Mouse (Mus musculus): ENCODE data around the gene Hnrnpl.

Hnrnpl gene

DNA sequence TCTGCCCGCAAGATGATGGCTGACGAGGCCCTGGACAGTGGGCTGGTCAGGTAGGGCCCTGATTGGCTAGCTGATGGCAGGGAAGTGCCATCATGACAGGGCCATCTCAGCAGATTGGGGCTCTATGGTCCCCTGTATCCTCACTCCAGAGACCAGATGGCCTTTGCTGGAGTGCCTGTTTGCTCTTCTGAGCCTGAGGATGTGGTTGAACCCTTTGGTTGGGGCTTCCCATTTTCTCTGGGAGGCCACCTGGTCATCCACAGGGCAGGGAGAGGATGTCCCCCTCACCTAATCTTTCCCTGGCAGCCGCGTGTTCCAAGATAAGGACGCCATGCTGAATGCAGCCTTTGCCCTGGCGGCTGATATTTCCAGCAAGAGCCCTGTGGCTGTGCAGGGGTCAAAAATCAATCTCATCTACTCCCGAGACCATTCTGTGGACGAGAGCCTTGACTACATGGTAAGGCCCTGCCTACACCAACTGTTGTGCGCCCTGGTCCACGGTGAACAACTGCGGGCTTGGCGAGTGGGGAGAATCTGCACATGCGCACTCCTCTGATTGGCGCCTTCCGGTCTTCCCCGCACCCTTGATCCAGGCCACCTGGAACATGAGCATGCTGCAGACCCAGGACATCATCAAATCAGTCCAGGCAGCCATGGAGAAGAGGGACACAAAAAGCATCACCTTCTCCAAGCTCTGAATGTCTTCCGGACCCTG, 23.2 kb downstream of the Hnrnpl start:
- no peak for DNase-seq

DNA sequence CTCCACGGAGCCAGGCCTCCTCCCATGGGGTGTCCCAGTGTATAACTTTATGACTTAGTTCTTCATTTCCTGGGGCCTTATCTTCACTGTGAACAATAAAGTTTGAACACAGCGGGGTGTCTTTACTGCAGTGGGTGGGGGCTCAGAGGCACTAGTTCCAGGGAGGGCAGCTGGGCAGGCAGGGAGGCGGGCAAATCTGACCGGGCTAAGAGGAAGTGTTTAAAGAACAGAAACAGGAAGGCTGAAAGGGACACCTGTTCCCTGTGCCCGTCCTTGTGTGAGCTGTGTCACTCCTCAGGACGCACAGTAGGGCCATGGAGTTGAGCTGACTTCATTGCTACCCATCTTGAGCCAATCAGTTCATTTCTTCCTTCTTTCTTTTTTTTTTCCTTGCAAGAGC, 23.8 kb downstream of the Hnrnpl start:
- DNase-seq, result no peak

DNA sequence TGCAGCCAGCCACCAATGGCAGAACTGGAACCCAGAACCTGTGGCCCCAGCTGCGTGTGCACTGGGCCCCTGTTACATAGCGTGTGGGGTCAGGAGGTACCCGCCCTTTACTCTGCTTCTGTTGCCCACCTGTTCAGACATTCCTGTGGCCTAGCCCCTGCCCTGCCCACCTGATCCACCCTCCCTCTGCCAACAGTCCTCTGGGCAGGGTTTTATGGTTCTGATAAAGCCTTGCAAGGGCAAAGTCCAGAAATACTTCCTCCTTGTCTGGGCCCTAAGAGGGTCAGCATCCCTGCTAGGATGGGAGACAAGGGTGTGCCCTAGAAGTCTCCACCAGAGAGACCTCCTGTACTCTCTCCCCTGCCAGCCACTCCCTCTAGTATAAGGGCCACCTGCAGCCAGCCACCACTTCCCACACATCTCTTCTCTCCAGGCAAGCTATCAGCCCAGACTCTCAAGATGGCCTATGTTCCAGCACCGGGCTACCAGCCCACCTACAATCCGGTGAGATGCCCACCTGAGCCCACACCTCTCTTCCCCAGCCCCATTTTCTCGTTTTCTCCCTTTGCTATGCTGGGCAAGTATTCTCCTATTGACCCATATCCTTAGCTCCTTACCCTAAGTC, 25.5 kb downstream of the Hnrnpl start, which contains the start of gene Lgals4:
Gene Lgals4, plus strand, starts transcription at position 132 of the 625 bp plus-strand sequence.
- no peak for DNase-seq

DNA sequence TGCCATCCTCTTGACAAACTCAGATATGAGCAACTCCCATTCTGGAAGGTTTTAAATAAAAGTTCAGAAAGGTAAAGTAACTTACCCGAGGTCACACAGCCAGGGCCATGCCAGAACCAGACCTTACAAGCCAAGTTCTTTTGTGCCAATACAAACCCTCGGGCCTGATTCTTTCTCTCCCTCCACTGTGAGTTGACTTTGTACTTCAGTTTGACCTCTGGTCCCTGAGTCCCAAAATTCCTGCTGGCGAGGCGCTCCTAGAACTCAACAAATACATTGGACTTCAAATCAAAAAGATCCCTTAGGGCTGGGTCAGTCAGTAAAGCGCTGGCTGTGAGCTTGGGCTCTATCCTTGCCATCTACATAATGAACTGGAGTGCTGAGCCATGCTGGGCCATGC, 28.6 kb downstream of the Hnrnpl start:
- DNase-seq, result no peak

DNA sequence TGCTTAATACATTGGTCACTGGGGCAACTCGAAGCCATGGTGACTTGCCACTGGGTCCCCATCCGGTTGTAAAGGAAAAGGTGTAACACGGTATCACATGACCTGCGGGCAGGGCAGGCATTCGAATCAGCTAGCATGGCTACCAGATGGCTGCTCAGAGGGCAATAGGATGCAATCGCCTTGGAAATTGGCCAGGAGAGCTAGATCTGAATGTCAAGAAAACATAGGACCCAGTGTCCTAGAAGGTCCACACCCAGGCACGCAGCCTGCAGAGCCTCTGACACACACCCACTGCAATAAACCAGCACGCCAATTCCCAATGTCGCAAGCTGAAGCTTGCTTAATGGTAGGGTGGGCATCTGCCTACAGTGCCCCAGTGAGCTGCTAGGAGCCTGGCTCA, 30.0 kb downstream of the Hnrnpl start:
- no peak for DNase-seq

DNA sequence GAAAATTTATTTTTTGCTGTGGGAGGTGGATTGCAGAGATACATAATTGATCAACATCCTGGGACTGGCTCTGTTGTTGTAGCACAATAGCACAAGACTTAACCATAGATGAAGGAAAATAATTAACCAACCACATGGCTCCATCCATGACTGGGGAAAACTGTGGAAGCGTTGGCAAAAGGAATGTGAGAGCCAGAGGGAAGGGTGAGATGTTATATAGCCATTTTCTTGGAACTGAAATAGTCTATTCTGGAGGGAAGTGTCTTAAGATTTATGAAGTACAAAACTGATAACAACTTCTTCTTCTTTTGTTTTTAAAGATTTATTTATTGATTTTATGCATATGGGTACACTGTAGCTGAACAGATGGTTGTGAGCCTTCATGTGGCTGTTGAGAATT, 38.9 kb downstream of the Hnrnpl start:
- no peak for DNase-seq

DNA sequence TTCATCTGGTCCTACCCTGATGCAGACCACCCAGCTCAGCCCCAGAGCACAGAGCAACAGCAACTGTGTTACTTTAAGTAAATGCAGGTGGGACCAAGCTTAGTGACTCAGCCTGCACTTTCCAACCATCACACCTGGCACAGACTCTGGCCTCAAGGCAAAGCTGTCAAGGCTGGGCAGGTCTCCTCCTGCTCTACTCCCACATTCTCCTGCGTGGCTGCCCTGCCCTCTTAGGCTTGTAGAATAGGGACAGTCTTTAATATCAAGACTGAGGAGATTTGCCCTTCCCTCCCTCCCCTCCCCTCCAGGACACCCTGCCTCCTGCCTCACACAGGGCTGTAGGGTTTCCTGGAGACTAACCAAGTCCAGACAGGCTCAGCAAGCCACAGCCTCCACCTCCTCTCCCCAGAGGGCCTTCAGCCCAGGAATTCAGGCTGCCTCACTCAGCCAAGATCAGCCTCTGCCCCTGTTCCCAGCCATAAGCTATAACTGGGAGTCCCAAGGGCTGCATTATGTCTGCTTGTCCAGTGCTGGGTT, 41.4 kb downstream of the Hnrnpl start:
- DNase-seq, result no peak

DNA sequence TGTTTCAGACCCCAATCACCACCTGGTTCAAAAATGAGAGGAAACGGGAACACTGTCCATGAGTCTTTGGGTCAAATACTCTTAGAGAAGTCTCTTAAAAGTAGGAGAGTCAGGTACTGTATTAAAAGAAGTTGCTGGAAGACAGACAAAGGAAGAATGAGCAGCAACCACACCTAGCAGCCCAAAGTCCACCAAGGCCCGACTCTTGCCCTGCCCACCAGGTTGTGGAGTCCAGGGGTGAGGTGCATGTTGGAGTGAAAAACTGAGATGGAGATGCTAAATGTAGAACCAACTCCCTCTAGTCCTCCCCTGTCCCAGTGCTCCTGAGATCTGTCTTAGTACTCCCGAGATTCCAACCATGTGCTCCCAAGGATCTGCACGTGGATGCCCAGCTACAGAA, 42.3 kb downstream of the Hnrnpl start:
- DNase-seq, result no peak

DNA sequence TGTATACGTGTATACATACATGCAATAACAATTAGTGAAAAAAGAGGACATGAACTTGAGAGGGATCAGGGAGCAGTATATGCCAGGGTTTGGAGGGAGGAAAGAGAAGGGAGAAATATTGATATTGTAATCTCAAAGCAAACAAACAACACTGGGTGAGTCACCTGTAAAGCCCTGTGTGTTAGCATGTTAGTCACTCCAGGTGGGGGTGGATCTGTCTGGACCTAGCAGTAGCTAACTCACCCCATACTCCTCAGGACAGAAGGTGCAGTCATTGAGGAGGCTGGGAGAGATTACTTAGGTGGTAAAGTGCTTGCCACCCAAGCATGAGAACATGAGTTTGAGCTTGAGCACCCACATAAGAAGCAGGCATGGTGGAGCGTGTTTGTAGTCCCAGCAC, 51.6 kb downstream of the Hnrnpl start:
- DNase-seq, result no peak

DNA sequence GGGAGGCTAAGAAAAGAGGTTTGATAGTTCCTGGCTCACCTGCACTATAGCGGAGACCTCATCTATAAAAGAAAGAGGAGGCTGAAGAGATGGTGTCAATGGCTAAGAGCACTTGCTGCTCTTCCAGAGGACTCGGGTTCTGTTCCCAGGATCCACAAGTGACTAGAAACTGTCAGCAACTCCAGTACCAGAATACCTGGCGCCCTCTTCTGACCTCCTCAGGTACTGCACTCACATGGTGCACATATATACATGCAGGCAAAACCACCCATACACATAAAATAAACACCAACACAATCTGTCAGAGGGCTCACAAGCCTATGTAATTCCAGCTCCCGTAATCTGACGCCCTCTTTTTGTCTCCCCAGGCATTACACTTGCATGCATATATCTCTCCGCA, 52.6 kb downstream of the Hnrnpl start:
- DNase-seq, result no peak

DNA sequence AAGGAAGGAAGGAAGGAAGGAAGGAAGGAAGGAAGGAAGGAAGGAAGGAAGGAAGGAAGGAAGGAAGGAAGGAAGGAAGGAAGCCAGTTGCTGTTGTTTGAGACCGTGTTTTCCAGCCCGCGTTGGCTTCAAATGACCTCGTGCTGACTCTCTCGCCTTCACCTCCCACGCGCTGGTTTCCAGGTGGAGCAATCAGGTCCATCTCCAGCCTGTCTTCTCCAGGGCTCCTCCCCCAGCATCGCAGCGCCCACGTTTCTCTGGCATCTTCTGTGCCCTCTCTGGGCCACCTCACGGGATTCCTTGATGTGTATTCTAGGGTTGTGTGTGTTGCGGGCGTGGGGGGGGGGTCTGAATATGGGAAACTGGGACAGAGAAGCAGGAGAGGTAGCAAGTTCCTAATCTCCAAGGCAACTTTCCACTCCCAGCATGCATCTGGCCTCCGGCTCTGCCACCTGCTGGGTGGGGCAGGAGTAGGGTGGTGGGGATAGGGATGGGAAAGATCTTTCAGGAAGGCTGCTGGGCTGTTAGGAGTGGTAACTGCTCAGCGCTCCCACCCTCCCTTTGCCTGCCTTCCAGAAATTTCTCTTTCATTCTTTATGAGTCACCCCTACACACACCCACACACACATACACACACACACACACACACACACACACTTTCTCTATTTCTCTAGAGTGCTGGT, 54.6 kb downstream of the Hnrnpl start:
- DNase-seq, result no peak

DNA sequence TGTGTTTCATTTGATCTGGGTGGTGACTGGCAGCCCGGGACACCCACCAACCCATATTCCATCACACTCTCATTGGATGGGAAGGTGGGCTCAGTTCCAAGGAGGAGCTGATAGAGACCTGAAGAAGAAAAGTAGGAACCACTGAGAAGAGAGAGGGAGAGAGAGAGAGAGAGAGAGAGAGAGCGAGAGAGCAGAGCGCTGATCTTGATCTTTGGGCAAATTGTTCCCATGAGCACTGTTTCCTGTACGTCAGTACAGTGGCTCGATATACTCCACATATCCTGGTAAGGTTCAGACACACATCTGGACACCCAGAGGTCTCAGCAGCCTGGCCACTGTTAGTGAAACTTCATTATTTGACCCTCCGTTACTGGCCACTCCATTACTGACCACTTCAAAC, 55.2 kb downstream of the Hnrnpl start, which contains the start of gene Lgals7:
Gene Lgals7, plus strand, starts transcription at position 314 of the 400 bp plus-strand sequence.
- DNase-seq, result no peak

DNA sequence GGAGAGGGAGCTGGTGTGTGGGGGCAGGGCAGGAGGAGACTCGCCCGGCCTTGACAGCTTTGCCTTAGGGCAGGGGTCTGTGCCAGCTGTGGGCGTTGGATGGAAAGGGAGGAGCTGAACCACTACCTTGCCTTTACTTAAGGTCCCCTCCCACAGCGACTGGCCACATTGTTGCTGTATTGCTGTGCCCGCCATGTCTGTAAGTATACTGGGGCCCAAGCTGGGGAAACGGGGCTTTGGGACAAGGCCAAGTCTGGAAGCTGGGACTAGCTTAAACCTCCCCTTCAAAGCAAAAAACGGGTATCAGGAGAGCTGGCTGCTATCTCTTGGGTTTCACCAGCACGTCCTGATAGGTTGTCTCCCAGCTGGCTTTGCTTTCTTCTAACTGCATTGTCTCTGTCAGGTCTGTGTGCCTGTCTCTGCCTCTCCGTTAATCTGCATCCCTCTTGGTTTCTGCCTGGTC, 56.0 kb downstream of the Hnrnpl start:
- no peak for DNase-seq

DNA sequence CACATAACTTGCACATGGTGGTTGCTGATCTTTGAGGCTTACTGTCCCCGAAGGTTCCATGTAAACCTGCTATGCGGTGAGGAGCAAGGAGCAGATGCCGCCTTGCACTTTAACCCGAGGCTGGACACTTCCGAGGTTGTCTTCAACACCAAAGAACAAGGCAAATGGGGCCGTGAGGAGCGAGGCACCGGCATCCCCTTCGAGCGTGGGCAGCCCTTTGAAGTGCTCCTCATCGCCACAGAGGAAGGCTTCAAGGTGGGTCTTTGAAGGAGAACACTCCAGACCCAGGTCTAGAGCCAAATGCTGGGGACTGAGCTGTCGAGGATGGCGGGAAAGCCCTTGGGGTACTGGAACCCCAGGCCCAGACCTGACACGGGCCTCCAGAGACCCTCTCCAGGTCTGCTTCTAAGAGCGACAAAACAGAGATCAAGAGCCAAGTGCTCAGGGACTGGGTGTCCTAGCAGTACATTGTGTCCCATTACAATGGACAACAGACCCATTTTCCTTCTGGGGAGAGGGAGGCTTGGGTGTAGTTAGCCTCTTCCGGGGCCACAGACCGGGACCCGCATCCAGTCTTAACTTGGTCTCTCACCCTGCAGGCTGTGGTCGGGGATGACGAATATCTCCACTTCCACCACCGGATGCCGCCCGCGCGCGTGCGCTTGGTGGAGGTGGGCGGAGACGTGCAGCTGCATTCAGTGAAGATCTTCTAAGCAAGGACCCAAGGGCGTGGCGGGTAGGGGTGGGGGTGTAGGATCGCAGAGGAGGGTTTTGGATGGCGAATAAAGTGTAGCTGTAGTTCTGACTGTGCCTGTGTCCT, 57.4 kb downstream of the Hnrnpl start:
- peak; percentile 99 for DNase-seq

DNA sequence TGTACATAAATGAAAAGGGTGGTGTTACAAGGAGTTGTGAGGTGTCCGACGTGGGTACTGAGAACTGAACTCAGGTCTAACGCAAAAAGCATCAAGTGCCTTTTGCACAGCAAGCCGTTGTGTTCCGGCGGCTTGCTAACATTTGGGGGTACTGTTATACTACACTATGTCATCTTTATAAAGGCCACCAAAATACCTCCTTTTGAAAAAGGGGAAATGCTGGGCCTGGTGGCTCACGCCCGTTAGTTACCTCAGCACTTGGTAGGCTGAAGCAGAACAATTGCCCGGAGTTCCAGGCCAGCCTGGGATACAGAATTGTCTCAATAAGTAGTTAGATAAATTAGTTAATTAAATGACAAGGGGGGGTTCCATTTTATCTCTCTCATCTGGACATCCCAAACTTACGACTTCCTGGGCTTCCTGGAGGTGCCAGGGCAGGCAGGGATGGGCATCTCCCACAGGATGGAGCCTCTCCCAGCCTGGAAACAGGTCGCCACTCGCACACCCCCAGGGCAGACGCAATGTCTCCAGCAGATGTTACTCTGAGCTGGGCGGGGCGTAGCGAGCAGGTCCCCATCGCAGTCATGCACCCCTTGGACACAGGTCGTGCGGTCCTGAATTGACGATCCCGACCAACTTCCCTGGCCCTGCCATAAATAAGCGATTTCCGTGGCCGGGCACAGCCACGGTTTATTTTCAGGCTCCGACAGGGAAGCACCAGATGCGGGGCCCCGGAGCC, 58.6 kb downstream of the Hnrnpl start:
- DNase-seq, result no peak

DNA sequence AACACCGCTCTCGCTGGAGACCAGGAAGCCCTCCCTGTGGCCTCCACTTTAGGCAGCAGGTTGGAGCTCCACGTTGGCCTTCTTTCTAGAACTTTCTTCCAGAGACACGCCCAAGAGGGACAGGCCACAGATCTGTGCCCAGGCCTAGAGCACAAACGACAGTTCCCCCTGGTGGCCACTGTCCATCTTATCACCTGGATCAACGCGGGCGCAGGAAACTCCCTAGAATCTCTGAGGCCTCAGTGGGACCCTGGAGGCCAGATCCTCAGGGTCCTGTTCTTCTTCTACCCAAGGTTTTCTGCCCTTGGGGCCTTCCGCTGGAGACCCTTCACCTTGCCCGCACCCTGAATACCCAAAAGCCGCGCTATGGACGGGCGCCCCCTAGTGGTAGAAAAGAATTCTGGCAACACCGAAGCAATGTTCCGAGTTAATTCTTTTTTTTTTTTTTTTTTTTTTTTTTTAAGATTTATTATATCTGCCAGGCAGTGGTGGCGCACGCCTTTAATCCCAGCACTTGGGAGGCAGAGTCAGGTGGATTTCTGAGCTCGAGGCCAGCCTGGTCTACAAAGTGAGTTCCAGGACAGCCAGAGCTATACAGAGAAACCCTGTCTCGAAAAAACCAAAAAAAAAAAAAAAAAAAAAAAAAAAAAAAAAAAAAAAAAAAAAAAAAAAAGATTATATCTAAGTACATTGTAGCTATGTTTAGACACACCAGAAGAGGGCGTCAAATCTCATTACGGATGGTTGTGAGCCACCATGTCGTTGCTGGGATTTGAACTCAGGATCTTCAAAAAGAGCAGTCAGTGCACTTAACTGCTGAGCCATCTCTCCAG, 59.4 kb downstream of the Hnrnpl start:
- peak; percentile 85 for DNase-seq

DNA sequence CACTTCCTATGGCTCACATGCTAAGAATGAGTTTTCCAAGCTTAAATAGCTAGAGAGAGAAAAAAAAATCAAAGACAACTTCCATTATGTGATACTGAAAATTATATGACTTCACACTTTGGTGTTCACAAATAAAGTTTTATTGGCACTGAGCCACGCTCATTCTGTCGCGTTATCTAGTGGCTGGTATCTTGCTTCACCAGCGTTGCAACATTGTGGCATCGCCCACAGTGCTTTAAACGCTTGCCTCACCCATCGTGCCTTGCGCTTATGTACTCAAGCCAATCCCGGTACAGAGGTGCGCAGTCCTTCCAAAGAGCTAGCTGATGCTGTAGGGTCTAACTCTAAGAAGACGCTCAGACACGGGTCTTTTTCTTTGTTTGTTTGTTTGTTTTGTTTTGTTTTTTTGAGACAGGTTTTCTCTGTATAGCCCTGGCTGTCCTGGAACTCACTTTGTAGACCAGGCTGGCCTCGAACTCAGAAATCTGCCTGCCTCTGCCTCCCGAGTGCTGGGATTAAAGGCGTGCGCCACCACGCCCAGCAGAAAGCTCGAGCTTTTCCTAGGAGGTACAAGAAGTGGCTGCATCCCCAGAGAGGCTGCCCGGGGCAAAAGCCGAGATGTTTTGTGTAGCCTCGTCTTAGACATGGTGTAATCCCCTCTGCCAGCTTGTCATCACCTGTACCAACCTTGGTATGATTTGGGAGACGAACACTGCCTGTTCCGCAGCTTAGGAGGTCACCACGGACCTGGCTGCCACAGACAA, 62.7 kb downstream of the Hnrnpl start:
- no peak for DNase-seq
